Mouse (Mus musculus) forebrain, embryonic 11.5 days (tissue): ENCODE data around the gene Pecr. TPM values are rescaled to one million over a fixed set of nuclear protein-coding genes. Genes with fewer than 3 reads are reported as not detected.
A peak's percentile ranks its signal among the peaks of the same experiment; 100 is the strongest.
"Not testable (repeated sequence)": the region's sequence is repeated elsewhere in the genome, so short reads cannot be mapped to it uniquely, and the experiment has no call there.

ENCODE experiments used
- ATAC-seq: fragments of 200-750 bp; cut with Nextera tagmentation; replicated peaks from 2 replicates; pipeline ENCODE4 v1.8.0; 2017; ENCODE audit warnings: moderate TSS enrichment; ENCODE audit not compliant: low FRiP score
- DNase-seq: peaks from one replicate; pipeline ENCODE4 v3.0.0-alpha.2; 2017; ENCODE audit warnings: low spot score
- H3K27ac ChIP-seq: fragments of 300-500 bp; sonication (generic); 2 replicates; pipeline ENCODE4 v1.5.1; 2014; ENCODE audit warnings: low read depth, low read length
- H3K27me3 ChIP-seq: fragments of 300-500 bp; sonication (generic); 2 replicates; pipeline ENCODE4 v1.6.1; 2014; ENCODE audit warnings: mild to moderate bottlenecking, low read length, mixed read lengths; ENCODE audit not compliant: control insufficient read depth, insufficient read depth
- H3K36me3 ChIP-seq: fragments of 300-500 bp; sonication (generic); 2 replicates; pipeline ENCODE4 v1.6.1; 2014; ENCODE audit warnings: mild to moderate bottlenecking, low read length, moderate library complexity, mixed read lengths; ENCODE audit not compliant: control insufficient read depth, insufficient read depth
- H3K4me1 ChIP-seq: fragments of 300-500 bp; sonication (generic); replicated peaks from 2 replicates; pipeline ENCODE4 v1.6.1; 2014; ENCODE audit warnings: low read length, mixed read lengths; ENCODE audit not compliant: control insufficient read depth, insufficient read depth
- H3K4me2 ChIP-seq: fragments of 300-500 bp; sonication (generic); 2 replicates; pipeline ENCODE4 v1.6.1; 2014; ENCODE audit warnings: low read depth, mild to moderate bottlenecking, low read length, moderate library complexity, mixed read lengths; ENCODE audit not compliant: severe bottlenecking
- H3K4me3 ChIP-seq: fragments of 300-500 bp; sonication (generic); 2 replicates; pipeline ENCODE4 v1.5.1; 2014; ENCODE audit warnings: low read depth, low read length
- H3K9ac ChIP-seq: fragments of 300-500 bp; sonication (generic); 2 replicates; pipeline ENCODE4 v1.6.1; 2014; ENCODE audit warnings: low read length
- H3K9me3 ChIP-seq: fragments of 300-500 bp; sonication (generic); 2 replicates; pipeline ENCODE4 v1.6.1; 2016; ENCODE audit warnings: low read length, mixed read lengths; ENCODE audit not compliant: control insufficient read depth
- WGBS: fragments of 180-500 bp; shearing (Covaris S2); extraction: QIAGEN DNeasy Blood & Tissue Kit; methylation state at CpG from one replicate; pipeline ENCODE4 v1.1.7; 2014; 5-methylcytosine and 5-hydroxymethylcytosine counted together
- polyA plus RNA-seq: library from polyadenylated mRNA; unstranded; fragments of >200 nt; fragmentation: Nextera tagmentation; extraction: Ambion mirVana; gene quantifications from 2 replicates; pipeline ENCODE4 v1.2.1, GENCODE M21; 2014

Gene Pecr
- polyA plus RNA-seq, 1 experiment from 2014 or later, result 14.5 TPM

GRCm38 (mm10) chr1:72251806-72252205, 32.3 kb downstream of the Pecr start:
- no peak overlapping the region for H3K9ac ChIP-seq
- ATAC-seq (no peak), DNase-seq (no peak)
- 77% methylated on average over 1 of the region's 1 CpGs for WGBS
- H3K27me3 ChIP-seq, result no peaks in the 10 kb centered on the region
- H3K4me2 ChIP-seq, result no peak overlapping the region
- no peak overlapping the region for H3K27ac ChIP-seq
- H3K4me3 ChIP-seq, result no peak overlapping the region
- no peaks in the 10 kb centered on the region for H3K9me3 ChIP-seq
- no peaks in the 10 kb centered on the region for H3K36me3 ChIP-seq
- peaks cover 3% of the 10 kb centered on the region; the same call in 1 of the 2 replicates for H3K4me1 ChIP-seq

- H3K9ac ChIP-seq, H3K36me3 ChIP-seq, H3K27me3 ChIP-seq, H3K27ac ChIP-seq, DNase-seq, H3K4me2 ChIP-seq, H3K4me1 ChIP-seq, H3K4me3 ChIP-seq, ATAC-seq, H3K9me3 ChIP-seq: not testable (repeated sequence)
- WGBS, result 45% methylated on average over 9 of the region's 9 CpGs
Observed at GRCm38 (mm10) chr1:72248226-72248737, 35.8 kb downstream of the Pecr start.

GRCm38 (mm10) chr1:72244317-72245036, 39.6 kb downstream of the Pecr start:
- WGBS, result 1% methylated on average over 12 of the region's 12 CpGs
- Histone ChIP-seq H3K27ac (no peak overlapping the region; the same call in 1 of the 2 replicates), H3K4me3 (peak overlapping the region; percentile 40; the same call in 1 of the 2 replicates), H3K27me3 (no peaks in the 10 kb centered on the region), H3K4me1 (no peaks in the 10 kb centered on the region), H3K36me3 (no peaks in the 10 kb centered on the region), H3K4me2 (peak overlapping the region; percentile 0; the same call in 1 of the 2 replicates), H3K9ac (no peak overlapping the region), H3K9me3 (no peaks in the 10 kb centered on the region)
- ATAC-seq, result peak; percentile 88
- DNase-seq, result peak; percentile 72

GRCm38 (mm10) chr1:72243656-72244316, 40.3 kb downstream of the Pecr start:
- Histone ChIP-seq H3K27ac (peak overlapping the region; percentile 92), H3K36me3 (no peaks in the 10 kb centered on the region), H3K27me3 (no peaks in the 10 kb centered on the region), H3K4me1 (no peaks in the 10 kb centered on the region), H3K4me3 (peak overlapping the region; percentile 40), H3K4me2 (peak overlapping the region; percentile 64), H3K9ac (peak overlapping the region; percentile 87), H3K9me3 (no peaks in the 10 kb centered on the region)
- DNase-seq (peak; percentile 97), ATAC-seq (peak; percentile 96)
- under 1% methylated on average over 45 of the region's 47 CpGs for WGBS

GRCm38 (mm10) chr1:72242581-72243143, 41.5 kb downstream of the Pecr start:
- no peak overlapping the region for H3K27ac ChIP-seq
- H3K27me3 ChIP-seq, result no peaks in the 10 kb centered on the region
- ATAC-seq (no peak), DNase-seq (no peak)
- no peak overlapping the region for H3K4me3 ChIP-seq
- no peak overlapping the region for H3K4me2 ChIP-seq
- 79% methylated on average over 5 of the region's 5 CpGs for WGBS
- H3K9me3 ChIP-seq, result no peaks in the 10 kb centered on the region
- H3K4me1 ChIP-seq, result no peaks in the 10 kb centered on the region
- H3K9ac ChIP-seq, result no peak overlapping the region
- H3K36me3 ChIP-seq, result no peaks in the 10 kb centered on the region

- not testable (repeated sequence) for H3K9ac ChIP-seq, H3K27me3 ChIP-seq, H3K36me3 ChIP-seq, H3K27ac ChIP-seq, H3K4me1 ChIP-seq, H3K4me3 ChIP-seq, ATAC-seq, DNase-seq, H3K9me3 ChIP-seq, H3K4me2 ChIP-seq
- WGBS, result 81% methylated on average over 3 of the region's 3 CpGs
Observed at GRCm38 (mm10) chr1:72239113-72239512, 45.0 kb downstream of the Pecr start.

GRCm38 (mm10) chr1:72238016-72238580, 46.0 kb downstream of the Pecr start:
- ATAC-seq (no peak), DNase-seq (no peak)
- H3K36me3 ChIP-seq, result no peaks in the 10 kb centered on the region
- 66% methylated on average over 10 of the region's 10 CpGs for WGBS
- no peak overlapping the region for H3K4me3 ChIP-seq
- no peaks in the 10 kb centered on the region; the same call in 1 of the 2 replicates for H3K27me3 ChIP-seq
- no peaks in the 10 kb centered on the region for H3K9me3 ChIP-seq
- H3K9ac ChIP-seq, result no peak overlapping the region
- no peak overlapping the region for H3K4me2 ChIP-seq
- no peaks in the 10 kb centered on the region for H3K4me1 ChIP-seq
- no peak overlapping the region for H3K27ac ChIP-seq

- 9% methylated on average over 11 of the region's 13 CpGs for WGBS
- Histone ChIP-seq H3K9me3 (no peaks in the 10 kb centered on the region), H3K4me1 (no peaks in the 10 kb centered on the region), H3K4me2 (peak overlapping the region; percentile 20; the same call in 1 of the 2 replicates), H3K27ac (no peak overlapping the region), H3K9ac (no peak overlapping the region), H3K27me3 (no peaks in the 10 kb centered on the region; the same call in 1 of the 2 replicates), H3K36me3 (no peaks in the 10 kb centered on the region), H3K4me3 (no peak overlapping the region)
- ATAC-seq, result no peak
- DNase-seq, result no peak
Observed at GRCm38 (mm10) chr1:72237007-72237775, 46.9 kb downstream of the Pecr start.
